Mouse (Mus musculus): ENCODE measurements around the gene Tcf20. TPM values are rescaled to one million over a fixed set of nuclear protein-coding genes. Genes with fewer than 3 reads are reported as not detected.
"Not testable (repeated sequence)": the region's sequence is repeated elsewhere in the genome, so short reads cannot be mapped to it uniquely, and the experiment has no call there.

Tcf20 gene
- total RNA-seq, 2 experiments from 2014 or later: 60.7 to 67.9 TPM

DNA sequence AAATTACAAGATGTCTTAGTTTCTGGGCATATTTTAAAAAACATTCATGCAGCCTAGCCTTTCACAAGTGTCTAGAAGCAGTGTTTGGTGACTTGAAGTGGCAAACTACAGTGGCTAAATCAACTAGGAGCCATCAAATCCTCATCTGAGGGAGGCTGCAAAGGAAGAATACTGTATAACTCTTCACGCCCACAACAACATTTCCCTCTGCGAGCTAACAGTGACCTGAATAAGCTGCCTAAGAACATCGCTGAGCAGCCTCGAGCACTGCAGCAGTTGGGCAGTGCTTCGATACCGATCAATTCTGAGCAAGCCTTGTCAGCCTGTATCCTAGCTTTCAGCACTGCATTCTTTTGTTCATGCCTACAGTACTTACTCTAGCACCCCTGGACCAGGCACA is 157.8 kb downstream of the Tcf20 start:
- DNase-seq: no peak

DNA sequence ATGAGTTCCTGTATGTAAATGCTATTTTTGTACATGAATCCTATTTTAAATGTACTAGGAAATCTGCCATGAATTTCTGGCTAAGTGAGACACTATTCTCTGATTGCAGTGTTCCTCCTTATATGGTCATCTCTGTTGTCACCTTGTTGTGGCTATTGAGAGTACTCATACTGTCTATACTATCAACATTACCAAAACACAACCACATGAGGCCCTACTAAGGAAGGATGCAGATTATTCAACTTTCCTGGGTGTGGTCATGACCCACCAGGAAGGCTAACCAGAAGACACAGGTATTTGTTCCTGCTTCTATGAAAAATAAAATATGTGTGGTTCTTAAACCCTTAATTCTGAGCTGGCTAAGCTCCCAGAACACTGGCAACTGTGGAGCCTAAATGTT is 161.8 kb downstream of the Tcf20 start:
- intact Hi-C loops (cut with DNase I): no loop called here
- no peak for DNase-seq

More for the DNA sequence above, 157.8 kb downstream of the Tcf20 start:
- intact Hi-C loops (cut with DNase I): no loop called here

DNA sequence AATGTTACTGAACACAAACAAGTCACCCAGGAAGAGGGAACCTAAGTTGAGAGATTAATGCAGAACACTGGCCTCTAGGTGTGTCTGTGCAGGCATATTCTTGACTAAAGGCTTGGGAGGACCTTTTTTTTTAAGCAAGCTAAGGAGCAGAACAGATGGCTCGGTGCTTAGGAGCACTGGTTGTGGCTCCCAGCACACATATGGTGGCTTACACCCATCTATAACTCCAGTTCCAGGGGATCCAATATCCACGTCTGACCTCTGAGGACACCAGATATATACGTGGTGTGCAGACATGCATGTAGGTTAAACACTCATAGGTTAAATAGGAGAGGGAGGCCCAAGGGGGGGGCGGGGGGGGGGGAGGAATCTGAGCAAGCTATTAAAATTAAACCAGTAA is 165.3 kb downstream of the Tcf20 start:
- no peak for DNase-seq
- intact Hi-C loops (cut with DNase I): no loop called here

DNA sequence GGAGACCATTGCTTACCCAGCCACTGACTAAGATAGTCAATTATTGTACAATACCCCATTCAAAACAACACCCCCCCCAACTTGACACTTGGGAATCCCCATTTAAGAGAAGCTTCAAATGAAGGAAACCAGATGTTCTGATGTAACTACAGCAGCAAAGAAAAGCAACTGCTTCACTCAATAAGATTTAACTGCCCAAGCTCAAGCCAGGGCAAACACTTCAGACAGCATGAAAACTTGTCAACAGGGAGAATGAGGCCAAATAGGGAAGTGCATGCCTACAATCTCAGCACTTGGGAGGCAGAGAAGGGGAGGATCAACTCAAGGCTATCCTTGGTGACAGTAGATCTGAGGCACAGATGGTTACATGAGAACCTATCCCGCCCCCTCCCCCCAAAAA is 166.0 kb downstream of the Tcf20 start:
- intact Hi-C loops (cut with DNase I): no loop called here
- peak in 1 of 2 experiments; percentile 3 for DNase-seq

DNA sequence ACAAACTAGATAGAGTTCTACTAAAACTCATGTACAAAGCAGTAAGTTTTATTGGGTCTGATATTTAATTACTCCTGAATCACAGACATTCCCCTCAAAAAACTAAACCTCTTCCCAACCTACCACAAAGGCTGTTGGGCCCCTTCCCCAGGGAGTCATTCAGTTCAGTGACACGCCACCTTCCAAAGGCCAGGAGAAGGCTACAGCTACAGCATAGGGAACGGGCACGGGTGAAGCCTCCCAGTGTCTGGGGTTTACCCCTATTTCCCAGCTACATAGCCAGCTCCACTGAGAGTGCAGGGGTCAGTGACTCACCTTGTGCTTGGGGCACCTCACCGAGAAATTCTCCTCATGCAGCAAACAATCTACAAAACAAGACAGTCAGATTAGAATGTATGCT is 172.4 kb downstream of the Tcf20 start:
- intact Hi-C loops (cut with DNase I): loop anchor here (2.0 to 5.0 kb wide), 2 partner anchors 107 to 298 kb away; no protein-coding TSS in a partner anchor
- no peak for DNase-seq

DNA sequence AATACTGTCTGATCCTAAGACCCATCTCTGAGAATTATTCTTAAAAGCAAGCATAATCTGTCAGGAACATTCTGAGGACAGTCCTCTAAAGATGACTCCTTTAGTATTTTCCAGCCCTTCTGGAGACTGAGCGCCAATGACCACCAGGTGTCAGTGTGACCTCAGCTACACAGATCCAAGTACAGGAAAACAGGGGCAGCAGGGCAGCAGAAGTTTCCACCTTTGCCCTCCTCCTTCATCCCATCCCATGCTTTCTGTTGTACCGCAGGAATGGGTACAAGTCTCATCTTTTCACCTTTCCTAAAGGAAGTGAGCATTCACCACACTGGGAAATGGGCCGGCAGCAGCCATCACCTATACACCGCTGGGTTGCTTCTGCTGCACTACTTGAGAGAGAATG is 172.9 kb downstream of the Tcf20 start:
- intact Hi-C loops (cut with DNase I): loop anchor here (1.0 to 5.0 kb wide), 4 partner anchors 107 to 392 kb away; no protein-coding TSS in a partner anchor
- DNase-seq: peak; percentile 69 to 82

DNA sequence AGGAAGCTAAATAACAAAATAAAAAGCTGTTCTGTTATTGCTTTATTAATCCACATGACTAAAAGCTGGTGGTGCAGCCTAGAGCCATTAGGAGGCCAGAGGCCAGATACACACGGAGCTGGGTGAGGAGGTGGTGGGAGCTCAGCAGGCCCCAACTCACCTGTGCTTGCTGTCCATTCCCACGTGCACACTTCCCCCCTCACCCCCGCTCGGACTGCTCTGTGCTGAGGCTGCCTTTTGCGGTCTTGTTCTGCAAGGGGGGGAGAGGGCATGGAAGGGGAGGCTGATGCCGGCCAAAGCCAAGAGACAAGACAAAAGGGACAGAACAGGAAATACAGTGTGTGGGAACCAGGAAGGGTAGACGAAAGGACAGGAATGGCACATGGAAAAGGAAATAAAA is 173.4 kb downstream of the Tcf20 start:
- no peak for DNase-seq
- intact Hi-C loops (cut with DNase I): loop anchor here (1.0 to 5.0 kb wide), 3 partner anchors 223 to 393 kb away; no protein-coding TSS in a partner anchor

DNA sequence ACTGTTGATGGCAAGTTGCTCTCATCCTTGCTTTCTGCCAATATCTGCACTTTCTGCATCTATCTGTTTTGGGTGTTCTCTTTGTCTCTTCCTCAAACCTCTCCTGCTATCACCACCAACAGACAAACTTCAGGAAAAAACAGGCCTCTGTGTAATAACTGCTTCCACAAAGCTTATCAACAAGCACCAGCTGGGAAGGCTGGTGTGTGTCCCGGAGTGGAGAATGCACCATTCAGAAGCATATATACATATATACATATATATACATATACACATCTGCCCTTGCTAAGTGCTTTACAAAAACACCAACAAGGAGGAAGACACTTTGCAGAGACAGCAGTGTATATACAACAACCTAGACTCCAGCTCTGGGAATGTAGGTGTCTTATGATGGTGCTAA is 177.1 kb downstream of the Tcf20 start:
- DNase-seq: no peak
- intact Hi-C loops (cut with DNase I): loop anchor here (5.0 kb wide), 1 partner anchor 397 kb away; no protein-coding TSS in a partner anchor

DNA sequence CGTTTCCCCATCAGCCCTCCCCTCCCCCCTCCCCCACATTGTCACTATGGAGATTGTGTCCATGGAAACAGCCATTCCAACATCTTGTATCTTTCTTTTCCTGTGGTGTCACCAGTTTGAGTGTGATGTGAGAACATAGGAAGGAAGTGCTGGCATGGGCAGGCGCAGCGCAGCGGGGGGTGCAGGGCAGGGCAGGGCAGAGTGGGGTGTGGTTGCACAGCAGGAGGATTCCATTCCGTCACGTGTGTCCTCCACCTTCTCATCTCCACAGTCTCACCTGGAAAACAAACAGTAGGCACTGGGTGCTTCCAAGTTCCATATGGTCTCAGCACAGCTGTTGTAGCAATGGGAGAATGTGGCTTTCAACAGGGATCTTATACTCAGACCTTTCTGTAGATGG is 178.2 kb downstream of the Tcf20 start:
- DNase-seq: no peak
- intact Hi-C loops (cut with DNase I): no loop called here

DNA sequence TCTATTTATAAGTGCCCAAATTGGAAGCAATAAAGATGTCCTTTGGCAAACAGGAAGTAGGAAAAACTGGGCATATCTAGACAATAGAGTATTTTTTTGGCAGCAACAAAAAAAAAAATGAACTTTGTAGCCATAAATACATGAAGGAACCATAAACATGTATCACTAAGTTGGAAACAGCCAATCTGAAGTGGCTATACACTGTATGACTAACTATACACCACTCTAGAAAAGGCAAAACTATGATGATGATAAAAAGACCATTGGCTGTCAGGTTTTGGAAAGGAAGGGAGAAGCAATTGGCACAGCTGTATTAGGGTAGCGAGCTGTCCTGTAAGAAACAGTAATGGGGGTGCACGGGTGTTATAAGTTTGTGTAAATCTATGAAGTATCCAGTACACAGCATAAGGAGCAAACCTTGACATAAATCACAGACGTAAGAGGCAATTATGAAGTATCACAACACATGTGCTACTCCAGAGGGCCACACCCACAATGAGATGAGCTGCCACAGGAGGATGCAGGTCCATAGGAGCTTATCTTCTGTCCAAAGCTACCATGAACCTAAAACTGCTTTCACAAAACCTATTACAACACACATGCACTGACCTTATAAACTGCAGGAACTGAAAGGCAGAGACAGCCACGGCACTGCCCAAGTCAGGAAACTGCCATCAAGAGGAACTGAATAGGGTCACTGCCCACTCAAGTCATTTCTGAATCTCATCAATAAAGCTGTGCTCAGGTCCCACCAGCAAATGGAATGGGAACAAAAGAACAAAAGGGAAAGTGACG is 180.5 kb downstream of the Tcf20 start:
- intact Hi-C loops (cut with DNase I): no loop called here
- no peak for DNase-seq

DNA sequence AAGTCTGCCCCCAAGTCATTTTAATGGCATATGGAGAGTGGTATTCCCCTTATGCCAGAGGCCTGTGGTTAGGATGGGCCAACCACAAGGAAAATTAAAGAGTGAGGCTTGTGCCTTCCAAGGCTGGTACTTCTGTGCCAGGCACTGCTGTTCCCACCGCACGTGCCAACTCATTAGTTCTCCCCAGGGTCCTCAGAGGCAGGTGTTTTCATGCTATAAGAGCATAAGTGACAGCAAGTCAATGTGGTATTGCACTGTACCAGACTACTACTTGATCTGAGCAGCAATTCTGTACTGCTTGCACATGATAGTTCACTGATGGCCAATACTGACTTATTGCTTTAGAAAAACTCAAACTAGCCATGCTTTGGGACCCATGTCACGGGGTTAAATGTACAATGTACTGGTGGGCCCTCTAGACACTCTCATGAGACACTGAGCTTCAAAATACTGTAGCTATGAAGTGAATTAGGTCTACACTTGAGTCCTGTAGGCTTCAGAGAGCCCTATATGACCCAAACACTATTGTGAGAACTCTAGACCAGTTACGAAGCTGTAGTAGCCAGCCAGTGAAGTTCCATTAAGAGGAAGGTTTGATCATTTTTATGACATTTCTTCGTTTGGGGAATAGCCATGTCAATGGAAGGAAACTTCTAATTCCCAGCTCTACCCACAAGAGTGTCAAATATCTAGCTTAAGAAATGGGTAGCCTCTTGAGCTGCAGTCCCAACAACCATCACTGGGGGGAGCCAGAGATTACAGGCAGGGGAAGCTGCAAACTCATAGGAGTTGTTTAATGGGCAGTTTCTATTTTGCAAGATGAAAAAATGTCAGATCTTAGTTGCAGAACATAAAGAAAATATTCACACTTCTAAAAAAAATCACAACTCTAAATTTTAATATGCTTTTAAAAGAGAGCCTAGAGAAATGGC is 182.7 kb downstream of the Tcf20 start:
- peak; percentile 80 to 92 for DNase-seq
- intact Hi-C loops (cut with DNase I): loop anchor here (2.0 kb wide), 1 partner anchor 308 kb away; no protein-coding TSS in a partner anchor

DNA sequence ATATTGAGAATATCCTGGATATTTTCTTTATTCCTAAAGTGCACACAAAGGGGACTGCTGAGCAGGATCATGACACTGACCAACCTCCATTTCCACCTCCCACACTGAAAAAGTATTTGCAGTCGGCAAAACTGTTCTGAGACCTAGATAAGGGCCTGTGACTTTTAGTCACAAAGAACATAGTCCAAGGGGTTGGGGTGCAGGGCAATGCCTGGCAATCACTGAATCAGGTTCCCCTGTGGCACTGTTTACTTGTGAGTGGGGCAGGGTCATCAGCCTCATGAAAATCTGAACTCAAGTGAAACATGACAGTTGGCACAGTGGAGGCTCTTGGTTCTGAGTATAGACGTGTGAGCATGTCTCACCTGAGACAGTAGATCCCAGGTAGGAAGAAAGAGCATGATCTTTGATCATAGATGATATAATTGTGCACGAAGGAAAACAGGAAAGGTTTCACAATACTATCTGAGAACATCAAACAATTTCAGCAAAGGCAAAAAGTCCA is 191.7 kb downstream of the Tcf20 start:
- intact Hi-C loops (cut with DNase I): no loop called here
- DNase-seq: no peak

DNA sequence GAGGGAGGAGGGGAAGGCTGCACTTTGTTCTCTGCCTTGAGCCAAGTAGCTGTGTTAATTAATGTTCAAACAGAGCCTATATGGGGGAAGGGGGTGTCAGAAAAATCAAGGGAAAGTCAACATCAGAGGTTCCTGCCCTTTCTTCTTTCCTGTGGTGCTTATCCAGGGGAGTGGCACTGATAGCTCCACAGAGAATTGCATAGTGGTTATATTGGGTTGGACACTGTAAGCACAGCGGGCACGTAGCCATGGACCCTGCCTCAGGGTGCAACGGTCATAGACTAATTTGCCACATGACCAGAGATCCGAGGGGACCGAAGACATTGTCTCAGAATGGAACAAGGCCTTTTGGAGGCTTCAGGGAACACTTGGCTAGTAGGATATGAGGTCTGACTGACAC is 193.4 kb downstream of the Tcf20 start, which contains the start of gene Cyp2d26:
TSS of gene Cyp2d26 (minus strand) at position 18 of the 400 bp plus-strand sequence.
- intact Hi-C loops (cut with DNase I): no loop called here
- DNase-seq: no peak

DNA sequence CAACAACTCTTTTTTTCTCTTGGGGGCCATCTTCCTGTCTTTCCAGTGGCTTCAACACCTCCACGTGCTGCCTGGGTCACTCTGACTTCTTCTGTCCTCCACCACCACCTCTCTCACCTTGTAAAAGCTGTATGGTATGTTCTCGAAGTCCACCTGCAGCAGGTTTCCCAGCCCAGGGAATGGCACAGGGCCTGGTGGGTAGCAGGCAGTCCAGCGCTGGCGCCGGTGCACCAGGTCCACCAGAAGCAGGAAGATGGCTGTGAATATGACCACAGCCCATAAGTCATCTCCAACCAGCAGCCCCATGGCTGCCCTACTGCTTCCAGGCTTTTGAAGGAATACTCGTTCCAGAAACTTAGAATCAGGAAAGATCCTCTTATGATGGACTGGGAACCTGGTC is 193.8 kb downstream of the Tcf20 start:
- no peak for DNase-seq
- intact Hi-C loops (cut with DNase I): no loop called here

DNA sequence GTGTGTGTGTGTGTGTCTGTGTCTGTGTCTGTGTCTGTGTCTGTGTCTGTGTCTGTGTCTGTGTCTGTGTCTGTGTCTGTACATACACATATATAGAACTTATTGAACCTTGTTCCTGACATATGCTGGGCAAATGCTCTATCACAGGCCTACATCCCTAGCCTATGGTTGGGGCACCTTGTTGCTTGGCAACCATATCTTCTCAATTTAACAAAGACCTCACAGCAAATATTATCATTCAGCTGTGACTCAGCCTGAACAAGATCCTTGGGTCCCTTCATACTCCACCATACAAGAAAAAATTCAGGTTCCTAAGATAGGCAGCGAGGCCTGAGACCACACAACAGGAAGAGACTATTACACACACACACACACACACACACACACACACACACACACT is 194.2 kb downstream of the Tcf20 start:
- intact Hi-C loops (cut with DNase I): no loop called here
- no peak for DNase-seq

DNA sequence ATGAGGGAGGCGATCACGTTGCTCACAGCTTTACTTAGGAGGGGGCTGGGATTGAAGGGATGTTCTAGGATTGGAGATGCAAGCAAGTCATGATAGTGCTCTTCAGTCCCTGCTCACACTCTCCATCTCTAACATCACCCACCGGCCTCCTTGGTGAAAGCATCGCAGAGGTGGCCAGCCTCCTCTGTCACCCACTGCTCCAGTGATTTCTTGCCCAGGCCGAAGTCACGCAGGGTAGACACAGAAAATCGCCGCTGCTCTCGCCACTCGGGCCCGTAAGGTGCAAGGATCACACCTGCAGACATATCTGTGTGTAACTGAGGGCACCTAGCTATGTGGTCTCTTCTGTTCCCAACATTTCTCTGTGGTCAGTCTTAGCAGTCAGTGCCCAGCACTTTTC is 195.1 kb downstream of the Tcf20 start:
- intact Hi-C loops (cut with DNase I): no loop called here
- DNase-seq: no peak

DNA sequence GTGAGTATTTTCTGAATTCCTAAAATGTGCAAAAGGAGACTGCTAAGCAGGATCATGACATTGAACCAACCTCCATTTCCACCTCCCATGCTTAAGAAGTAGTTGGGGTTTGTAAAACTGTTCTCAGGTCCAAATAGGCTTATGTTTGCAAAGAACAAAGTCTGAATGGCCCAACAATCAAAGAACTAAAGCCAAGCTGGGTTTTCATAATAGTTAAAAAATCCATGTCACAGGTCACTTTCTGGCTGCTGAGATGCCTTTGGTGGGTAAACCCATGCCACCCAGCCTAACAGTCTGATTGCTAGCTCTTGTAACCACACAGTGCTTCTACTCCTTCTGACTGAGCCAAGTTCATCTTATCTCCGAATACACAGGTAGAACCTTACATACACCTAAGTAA is 203.1 kb downstream of the Tcf20 start:
- intact Hi-C loops (cut with DNase I): no loop called here
- DNase-seq: no peak

DNA sequence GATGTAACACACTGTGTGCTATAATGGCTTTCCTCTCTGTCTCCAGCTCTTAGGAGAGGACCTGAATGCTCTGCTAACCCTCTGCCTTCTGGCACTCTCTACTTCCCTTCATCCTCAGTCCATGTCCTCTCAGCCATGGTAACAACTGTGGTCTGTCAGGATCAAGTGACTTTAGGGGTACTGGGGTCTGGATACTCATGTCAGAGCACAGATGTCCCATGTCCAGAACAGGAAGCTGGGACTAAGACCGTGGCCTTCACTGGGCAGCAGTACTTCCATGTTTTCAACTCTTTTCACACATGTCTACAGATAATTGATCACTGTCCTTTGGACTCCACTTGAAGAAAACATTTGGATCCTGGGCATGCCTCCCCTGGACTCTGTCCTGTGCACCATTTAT is 203.9 kb downstream of the Tcf20 start:
- intact Hi-C loops (cut with DNase I): loop anchor here (2.0 kb wide), 1 partner anchor 101 kb away; no protein-coding TSS in a partner anchor
- no peak for DNase-seq

DNA sequence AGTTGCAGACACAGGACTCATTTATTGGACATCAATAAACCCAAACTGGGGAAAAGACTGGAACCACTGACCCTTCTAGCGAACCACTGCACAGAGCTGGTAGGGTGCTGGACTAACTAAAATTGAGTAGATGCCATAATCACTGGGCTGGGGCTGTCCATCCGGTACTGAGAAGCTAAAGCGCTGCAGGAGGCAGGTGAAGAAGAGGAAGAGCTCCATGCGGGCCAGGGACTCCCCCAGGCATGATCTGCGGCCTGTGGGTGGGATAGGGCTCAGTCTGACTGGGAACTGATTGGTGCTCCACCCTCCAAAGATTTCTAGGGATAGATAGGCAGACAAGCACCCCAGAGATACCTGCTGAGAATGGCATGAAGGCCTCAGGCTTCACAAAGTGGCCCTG is 209.8 kb downstream of the Tcf20 start:
- DNase-seq; intact Hi-C loops (cut with DNase I): not testable (repeated sequence)

DNA sequence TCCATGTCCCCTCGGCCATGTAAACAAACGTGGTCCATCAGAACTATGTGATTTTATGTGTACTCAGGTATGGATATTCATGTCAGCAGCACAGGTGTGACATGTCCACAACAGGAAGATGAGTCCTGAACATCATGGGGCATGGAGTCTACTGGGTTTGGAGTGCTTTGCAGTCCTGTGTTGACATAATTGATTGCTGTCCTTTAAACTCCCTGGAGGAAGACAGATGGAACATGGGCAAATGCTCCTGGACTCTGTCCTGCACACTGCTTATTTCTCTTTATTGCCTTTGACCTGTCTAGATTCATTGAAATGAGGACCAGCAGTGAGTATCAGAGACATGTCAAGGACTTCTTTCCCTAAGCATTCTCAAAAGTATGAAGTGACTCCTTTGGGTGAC is 221.7 kb downstream of the Tcf20 start:
- DNase-seq: no peak
- intact Hi-C loops (cut with DNase I): no loop called here

DNA sequence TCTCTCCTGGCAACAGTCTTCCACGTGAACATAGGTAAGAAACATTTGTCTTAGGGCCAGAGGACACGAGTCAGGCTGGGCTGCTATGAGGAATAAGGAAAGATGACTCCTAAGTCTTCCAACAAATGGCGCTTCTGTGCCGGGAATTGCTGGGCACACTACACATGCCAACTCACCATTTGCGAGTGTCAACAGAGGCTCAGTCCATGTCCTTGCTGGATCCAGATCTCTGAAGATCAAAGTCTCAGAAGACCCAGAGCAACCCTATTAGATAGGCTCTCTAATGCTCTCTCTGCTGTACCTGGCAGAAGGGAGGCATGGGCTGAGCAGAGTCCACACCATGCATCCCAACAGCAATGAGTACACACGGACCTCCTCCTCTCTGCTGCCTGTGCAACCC is 222.8 kb downstream of the Tcf20 start:
- no peak for DNase-seq
- intact Hi-C loops (cut with DNase I): no loop called here
